Mouse (Mus musculus) frontal cortex, postnatal 10 days (tissue): ENCODE results near the gene Prdx6b.

Source experiments
- DNase-seq, 2 experiments: peaks; one replicate each; pipeline ENCODE4 v3.0.0; 2022; ENCODE audit warnings: low spot score in 2 of 2, mixed read lengths in 1 of 2

Gene Prdx6b

DNA sequence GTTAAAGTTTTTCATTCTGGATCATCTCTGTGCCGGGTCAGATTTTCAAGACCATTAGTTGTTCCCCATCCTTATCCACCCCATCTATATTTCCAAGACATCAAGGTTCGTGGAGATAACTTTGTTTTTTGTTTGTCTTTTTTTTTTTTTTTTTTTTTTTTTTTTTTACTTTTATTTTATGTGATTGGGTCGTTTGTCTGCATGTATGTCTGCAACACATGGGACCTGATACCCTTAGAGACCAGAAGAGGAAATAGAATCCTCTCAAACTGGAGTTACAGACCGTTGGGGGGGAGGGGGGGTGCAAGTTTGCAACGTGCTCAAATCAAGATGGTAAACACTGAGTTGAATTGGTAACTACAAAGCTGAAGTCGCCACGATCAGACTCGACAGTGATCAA is at the start of gene Prdx6b:
TSS of gene Prdx6b (plus strand) at position 301 of the 400 bp plus-strand sequence.
- no peak for DNase-seq

DNA sequence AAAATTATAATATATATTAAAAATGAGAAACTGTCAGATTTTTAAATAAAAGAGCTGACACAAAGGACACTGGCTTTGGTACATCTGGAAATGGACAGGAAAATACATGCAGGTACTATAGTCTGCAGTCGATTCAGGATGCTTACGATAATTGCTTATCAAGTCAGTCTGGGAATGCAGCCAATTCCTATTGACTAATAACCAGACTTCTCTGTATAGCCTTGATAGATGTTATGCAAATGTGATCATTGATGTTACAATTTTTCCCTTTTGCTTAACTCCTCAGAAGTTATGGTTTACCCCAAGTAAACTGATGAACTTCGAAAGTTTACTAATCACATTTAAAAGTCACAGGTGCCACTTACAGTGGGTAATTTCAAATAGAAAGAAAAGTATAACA is 44.8 kb upstream of the Prdx6b start:
- DNase-seq = no peak

DNA sequence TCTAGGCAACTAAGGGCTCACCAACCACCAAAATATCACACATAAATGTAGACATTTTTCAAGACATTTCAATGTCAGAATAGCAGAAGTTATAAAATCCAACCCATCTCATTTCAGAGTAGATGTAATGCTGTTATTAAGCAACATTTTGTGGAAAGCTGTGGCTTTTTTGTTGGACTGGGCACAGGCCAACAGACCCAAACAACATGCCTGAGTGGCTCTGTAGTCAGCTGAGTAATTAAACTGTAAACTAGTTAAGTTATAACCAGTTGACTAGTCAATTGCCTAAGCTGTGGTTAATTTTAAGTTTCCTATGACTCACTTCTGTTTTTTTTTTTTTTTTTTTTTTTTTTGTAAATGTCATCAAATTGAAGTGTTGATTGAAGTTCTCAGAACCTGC is 44.4 kb upstream of the Prdx6b start:
- DNase-seq = no peak

DNA sequence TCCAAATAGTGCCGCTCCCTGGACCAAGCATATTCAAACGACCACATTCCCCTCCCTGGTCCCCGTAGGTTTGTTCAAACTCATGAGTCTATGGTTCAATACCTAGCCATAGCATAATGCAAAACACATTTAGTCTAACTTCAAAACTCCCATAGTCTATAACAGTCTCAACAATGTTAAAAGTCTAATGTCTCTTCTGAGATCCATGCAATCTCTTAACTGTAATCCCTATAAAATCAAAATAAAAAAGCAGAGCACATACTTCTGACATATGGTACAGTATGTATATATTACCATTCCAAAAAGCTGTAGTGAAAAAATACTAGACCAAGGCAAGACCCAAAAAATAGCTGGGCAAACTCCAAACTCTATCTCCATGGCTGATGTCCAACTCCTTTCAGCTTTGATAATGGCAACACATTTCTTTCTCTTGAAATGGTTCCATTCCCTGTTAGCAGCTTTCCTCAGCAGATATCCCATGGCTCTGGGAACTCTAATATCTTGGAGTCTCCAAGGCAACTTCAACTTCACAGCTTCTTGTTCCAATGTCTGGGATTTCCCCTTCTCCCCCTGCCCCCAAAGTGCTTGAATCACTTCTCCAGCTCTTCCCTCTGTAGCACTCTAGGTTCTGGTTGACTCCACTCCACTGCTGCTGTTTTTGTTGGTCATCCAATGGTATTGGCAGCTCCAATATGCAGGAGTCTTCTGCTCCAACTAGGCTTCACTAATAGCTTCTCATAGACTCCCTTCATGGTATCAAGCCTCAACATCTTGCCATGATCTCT is 32.2 kb upstream of the Prdx6b start:
- no peak for DNase-seq

DNA sequence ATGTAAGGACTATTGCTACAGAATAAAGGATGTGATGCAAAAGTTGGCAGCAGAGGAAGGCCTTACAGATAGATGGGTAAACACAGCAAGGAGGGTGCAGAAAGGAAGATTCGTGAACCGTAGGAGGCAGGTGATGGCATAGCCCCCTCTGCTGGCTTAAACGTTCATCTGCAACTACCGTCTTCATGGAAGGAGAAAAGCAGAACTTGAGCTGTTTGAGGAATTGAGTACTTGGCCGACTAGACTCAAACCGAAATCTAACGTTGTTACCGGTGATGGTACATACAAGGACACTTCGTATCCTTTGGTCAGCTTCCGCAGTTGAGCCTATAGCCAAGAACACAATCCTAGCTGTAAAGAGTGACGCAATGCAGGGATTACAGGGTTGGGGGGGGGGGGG is 25.4 kb upstream of the Prdx6b start:
- peak; percentile 46 to 66 for DNase-seq

DNA sequence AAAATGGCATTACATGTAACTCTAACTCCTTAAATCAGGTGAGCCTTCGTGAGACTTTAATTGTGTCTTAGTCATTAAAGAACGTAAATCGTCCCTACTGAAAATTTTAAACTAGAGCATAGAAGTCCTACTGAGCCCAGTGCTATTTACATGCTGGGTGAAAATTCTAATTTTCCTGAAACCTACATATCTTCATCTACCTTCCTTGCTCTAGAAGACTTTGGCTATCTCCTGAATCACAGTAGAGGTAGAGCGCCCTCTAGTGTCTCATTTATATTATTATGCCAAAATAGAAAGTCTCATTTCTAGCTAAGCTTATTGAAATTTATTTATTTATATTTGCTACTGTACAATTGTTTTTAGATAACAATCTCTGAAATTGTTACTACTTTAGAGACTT is 24.2 kb upstream of the Prdx6b start:
- no peak for DNase-seq

DNA sequence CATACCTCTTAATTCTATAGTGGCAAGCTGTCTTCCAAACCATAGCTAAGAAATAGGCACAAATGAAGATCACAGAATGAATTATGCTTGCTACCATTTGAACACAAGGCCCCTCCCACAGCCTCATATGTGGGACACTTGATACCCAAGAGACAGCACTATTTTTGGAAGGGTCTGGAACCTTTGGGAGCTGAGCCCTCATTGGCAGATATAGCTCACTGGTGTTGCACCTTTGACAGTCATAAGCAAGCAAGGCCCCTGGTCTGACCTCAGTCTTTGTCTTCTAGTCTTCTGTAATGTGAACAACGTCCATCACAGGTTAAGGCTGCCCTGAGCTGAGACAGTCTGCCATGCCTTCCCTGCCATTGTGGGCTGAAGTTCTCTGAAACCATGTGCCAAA is 20.8 kb upstream of the Prdx6b start:
- DNase-seq = no peak

DNA sequence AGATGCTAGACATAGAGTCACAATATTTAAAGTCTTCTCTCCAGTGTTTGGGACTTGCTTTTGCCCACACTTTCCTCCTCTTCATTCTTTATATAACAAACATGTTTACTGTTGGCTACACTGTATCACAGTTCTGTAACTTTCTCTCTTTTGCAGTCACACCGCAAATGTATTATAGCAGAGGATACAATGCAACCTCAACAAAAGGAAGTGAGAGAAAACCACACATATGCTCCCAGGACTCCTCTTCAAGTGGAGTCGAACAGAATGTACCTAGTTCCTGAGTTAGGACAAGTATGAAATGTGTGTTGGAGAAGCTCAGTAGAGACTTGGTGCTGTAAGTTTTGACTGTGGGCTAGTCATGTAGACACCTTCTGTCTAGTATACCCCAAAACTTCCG is 19.2 kb upstream of the Prdx6b start:
- DNase-seq = no peak

DNA sequence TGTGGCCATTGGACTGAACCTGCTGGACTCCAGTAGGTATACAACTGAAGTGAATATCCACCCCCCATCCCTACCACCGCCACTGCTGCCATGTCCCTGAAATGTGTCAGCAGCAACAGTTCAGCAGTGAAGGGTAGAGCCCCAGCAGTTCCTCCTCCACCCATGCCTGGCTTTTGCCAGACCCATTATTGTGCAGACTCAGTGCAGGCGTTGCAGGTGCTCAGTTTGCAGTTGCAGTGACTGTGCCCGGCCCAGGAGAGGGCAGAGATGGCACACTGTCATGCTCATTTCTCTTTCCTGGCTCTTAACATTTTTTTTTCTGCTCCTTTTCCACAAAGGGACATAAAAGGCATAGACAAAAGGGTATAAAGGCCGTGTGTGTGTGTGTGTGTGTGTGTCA is 18.5 kb upstream of the Prdx6b start:
- DNase-seq = no peak

DNA sequence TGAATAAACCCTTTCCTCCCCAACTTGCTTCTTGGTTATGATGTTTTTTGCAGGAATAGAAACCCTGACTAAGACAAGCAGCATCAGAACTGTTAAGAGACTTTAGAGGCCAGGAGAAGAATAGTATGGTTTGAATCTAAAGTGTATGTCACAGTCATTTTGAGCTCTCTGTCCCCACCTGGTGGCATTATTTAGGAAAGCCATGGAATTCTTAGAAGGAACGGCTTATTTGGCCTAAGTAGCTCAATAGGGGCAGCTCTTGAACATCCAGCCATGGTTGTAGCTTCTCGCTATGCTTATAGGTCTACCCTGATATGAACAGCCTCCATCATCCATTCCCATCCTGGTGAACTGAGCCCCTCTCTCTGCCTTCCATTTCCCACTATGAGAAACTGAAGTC is 17.1 kb upstream of the Prdx6b start:
- no peak for DNase-seq

DNA sequence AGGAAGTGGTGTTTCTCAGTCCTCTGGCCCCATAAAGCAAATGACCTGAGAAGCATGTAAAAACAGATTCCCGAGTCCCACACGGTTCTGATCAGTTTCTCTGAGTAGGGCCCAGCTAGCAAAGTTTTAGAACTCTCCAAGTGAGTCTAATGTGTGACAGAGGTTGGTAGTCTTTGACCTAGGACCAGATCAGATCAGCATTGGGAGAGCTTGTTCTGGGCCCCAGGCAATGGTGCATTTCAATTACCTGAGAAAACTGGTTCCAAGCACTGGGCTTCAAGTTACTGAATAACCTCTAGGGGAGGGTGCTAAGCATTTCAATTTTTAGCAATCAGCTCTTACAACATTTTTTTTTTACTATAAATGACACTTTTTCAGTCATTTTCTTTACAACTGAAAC is 10.1 kb upstream of the Prdx6b start:
- DNase-seq = no peak

DNA sequence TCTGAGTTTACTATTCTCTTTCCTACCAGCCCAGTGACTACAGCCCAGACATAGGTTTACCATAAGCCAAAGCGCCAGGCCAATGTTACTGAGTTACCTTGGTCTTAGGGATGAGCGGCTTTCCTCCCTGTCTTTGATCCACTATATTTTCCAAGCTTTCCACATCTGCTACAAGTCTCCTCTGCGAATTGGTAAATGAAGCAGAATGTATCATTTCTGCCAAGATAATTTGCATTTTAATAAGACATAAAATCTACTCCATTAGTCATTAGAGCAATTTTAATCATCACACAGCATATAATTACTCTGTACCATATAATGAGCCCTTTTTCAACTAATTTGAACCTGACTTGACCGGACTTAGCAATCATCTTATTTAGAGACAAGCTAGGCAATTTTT is 5.9 kb upstream of the Prdx6b start:
- DNase-seq = no peak

DNA sequence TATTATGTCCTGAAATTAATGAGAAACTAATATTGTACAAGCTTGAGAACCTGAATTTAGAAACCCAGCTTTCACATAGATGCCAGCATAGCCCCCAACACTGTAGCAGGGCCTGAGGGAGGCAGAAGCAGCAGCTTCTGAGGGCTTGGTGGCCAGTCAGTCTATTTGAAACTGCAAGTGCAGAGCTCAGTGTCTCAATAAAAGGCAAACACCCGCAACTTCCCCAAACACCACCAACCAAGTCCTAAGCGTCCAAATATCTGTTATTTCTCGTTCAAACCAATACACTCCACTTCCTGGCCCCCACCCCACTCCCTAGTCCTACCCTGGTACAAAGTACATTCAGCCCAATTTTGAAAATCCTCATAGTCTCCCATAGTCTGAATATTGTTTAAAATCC is 6.1 kb downstream of the Prdx6b start:
- no peak for DNase-seq

DNA sequence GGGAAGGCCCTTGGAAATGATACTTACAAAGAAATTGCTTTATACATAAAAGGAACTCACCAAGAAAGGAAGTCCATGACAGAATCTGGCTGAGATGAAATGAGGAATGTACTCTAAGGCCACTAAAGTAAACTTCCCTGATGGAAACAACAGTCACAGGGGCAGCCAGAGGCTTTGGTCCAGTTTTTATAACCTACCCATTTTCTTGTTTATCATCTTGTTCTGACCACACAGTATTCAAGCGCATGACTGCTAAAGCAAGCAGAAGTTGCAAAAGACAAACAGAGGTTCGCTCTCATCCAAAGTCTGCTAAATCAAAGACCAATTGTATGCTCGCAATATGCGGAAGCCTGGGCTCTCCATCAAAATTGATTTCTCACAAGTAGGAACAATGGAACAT is 8.5 kb downstream of the Prdx6b start:
- no peak for DNase-seq

DNA sequence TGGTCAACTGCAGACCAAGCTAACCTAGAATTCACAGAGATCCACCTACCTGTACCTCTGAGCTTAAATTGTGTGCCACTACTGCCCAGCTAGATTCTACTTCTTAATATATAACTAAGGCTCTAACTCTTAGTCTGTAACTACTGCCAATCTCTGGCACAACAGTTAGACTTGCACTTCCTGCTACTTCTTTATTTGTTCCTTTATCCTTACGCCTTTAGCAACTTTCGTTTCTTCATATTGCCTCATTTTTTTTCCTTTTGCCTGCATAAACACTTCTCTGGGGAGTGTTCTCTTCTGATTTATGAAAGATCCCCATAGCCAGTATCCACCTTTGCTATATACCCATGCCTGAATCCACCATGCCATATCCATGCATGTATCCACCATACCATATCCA is 11.7 kb downstream of the Prdx6b start:
- no peak for DNase-seq

DNA sequence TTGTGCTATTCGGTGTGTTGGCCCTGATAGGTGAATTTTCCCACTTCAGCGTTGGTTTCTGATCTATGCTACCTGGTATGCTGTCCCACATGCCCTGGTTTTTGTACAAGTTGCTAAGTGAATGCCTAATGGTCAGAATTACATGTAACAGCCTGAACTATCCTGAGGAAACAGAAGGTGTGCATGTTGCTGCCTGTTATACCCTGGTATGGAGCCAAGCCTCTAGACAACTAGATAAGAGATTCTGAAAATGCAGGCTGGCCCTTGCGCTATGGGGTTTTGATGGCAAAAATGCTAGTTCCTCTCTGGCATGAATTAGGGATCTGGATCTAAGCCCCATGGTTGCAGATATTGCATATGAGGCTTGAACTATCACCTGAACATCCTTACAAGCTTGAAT is 15.4 kb downstream of the Prdx6b start:
- no peak for DNase-seq

DNA sequence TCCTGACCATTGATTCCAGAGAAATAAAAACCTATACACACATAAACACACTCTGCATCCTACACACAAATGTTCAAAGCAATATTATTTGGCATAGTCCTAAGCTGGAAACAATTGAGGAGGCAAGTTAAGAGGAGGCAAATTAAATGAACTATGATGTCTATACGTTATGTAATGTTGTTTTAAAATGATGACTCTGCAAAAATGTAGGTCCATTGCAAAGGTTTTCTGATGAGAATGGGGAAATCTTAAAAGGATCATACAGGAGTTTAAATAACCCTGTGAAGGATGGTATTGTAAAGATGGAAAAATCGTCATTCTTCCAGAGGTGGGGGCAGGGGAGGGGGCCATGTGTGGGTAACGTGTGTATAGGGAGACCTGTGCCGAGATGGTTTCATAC is 17.5 kb downstream of the Prdx6b start:
- no peak for DNase-seq

DNA sequence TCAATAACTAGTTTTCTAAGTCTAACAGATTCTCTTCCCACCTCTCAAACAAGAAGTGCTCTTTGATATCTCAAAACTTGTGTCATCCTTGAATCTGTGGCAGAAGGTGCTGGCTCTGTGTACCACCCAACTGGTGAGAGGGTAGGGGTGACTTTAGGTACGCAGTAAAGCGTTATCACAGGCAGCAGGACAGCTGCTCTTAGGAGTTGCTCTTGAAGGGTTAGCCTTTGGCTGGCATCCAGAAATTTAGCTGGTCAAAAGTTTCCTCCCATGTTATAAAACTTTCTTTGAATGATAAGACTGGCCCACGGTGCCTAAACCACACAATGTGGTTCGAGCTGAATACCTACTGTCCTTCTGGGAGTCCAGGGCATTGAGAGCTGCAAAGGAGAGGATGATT is 18.5 kb downstream of the Prdx6b start:
- no peak for DNase-seq

DNA sequence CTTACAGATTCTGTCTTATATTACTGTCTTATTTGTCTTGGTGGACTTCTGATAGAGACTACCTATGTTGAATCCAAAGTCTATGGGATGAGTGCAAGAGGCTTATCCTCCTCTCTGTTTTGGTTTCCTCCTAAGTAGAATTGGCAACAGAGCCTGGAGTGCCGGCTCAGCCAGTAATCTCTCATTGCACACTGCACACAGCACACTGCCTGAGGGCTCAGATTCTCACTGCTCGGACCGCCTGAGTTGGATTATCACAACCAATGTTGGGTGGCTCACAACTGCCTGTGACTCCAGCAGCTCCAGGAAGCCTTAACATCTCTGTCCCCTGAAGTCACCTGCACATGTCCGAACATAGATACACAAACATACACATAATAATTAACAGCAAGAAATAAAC is 19.1 kb downstream of the Prdx6b start:
- DNase-seq = no peak

DNA sequence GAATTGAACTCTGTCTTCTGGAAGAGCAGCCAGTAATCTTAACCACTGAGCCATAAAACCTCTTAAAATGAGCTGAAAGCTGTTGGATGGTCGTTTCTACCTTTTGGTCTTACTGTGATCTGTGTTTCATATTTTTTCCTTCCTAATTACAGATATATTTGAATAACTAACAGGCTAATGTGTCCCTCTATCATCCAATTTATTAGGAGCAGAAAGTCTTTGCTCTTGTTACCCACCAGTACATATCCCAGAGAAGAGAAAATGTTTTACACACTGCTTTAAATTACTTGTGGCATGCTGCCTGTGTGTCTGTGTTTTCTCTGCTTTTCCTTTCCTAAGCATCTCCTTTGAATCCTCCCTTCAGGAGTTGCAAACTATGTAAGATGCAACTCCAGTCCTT is 21.9 kb downstream of the Prdx6b start:
- no peak for DNase-seq

DNA sequence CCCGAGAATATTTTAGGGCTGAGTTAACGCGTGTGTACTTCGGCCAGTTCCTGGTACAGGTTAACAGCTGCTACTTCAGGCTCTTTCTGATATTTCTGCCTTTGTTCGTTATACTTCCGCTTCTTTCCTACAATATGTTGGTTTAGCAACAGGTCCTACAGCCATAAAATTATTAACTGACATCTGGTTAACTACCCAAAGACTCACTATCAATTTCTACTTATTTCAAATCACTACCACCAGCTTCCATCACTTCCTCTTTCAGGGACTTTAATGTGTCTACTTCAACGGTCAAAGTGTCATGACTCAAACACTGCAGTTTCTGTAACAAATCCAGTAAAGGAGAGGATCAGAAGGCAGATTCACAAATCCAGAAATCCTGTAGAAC is 22.6 kb downstream of the Prdx6b start:
- DNase-seq = no peak

DNA sequence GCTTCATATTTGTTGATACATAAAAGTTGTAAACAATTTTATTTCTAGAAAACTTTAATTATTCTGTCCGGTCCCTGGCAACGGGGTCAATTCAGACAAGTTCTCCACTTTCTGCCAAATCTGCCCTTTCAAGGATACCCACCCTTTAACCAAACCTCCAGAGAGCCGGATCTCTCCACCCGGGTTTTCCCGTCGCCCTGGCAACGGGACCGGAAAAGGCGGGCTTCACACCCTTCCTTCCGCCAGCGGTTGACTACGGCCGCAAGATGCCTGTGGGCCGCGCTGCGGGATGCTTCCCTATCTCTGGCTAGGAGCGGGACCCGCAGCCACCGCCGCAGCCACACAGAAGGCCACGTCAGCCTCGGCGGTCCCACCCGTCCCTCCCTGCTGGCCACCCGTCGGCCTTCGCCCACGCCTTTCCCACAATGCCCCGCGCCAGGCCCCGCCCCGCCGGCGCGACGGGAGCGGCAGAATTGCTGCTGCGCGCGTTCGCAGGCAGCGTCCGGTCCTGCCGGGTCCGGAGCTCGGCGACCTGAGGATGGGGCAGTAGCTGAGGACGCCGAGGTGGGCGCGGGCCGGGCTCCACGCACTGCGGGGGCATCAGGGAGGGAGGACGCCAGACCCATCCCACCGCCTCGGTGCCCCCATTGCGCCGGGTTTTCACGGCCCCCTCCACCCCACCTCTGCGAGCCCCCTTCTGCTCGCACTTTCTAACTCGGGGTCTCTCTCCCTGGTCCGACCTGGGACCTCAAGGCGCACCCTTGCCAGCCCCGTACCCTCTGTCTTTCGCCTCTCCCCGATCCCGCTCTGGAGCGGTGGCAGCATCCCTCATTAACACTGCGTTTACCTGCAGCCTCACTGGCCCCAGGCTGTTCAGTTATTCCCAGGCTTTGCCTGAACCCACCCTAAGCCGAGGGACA is 23.2 kb downstream of the Prdx6b start, which contains the start of gene Dnajc10:
TSS of gene Dnajc10 (plus strand) at position 225 of the 920 bp plus-strand sequence.
- peak; percentile 82 to 90 for DNase-seq

DNA sequence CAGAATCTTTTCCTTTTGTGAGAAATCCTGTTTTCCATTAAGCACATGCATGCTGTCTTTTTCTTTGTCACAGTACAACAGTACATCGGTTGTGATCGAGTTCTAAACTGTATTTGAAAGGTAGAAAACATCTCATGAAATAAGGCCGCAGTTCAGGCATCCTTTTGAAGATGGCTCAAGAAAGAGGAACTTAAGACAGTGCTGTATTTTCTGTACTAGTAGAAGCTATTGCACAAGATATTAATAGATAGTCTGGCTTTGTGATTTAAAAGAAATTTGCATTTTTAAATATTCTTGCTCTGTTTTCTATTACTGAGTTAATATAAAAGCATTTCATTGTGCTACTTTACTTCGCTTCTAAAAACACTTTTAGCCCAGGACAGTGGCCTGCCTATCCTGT is 30.6 kb downstream of the Prdx6b start:
- DNase-seq = no peak
